Mouse (Mus musculus): ENCODE measurements around the gene Apom. TPM values are rescaled to one million over a fixed set of nuclear protein-coding genes. Genes with fewer than 3 reads are reported as not detected.

Gene Apom
- polyA plus RNA-seq, 1 experiment from 2014 or later: 0.53 TPM

DNA sequence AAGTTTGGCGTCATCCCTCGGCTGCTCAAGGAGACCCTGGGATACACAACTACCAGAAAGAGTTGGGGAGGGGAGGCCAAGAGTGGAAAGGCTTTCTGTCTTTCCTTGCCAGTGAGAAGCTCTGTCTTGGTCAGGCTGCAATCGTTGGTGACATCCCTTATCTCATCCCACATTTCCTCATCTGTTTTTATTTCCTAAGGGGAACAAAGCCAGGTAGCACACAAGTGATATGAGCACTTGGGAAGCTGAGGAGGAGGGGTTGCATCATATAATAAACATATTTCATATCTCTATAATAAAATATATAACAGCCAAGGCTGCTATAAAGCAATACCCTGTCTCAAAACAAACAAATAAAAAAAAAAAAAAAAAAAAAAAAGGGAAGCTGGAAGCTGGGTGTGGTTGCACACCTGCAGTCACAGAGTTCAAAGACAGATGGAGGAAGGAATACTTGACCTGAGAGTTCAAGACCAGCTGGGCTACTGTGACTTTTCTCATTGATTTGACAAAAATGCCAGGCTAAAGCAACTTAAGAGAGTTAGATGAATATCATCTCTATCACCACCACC is 47.8 kb downstream of the Apom start:
- no peaks in the 10 kb centered on the region for H3K36me3 ChIP-seq
- no peak overlapping the region for H3K4me3 ChIP-seq
- 86% methylated on average over 3 of the region's 3 CpGs for WGBS
- H3K9me3 ChIP-seq (replicated peaks): no peaks in the 10 kb centered on the region
- 0 out of 2 replicates have a peak, but pooled peaks cover under 1% of the 10 kb centered on the region for H3K27me3 ChIP-seq (ENCODE audit: low read depth, poor library complexity, severe bottlenecking)
- DNase-seq (ENCODE audit: low spot score): no peak
- peaks cover 3% of the 10 kb centered on the region; the same call in 1 of the 2 replicates for H3K4me1 ChIP-seq
- no peak overlapping the region for H3K27ac ChIP-seq (replicated peaks)

DNA sequence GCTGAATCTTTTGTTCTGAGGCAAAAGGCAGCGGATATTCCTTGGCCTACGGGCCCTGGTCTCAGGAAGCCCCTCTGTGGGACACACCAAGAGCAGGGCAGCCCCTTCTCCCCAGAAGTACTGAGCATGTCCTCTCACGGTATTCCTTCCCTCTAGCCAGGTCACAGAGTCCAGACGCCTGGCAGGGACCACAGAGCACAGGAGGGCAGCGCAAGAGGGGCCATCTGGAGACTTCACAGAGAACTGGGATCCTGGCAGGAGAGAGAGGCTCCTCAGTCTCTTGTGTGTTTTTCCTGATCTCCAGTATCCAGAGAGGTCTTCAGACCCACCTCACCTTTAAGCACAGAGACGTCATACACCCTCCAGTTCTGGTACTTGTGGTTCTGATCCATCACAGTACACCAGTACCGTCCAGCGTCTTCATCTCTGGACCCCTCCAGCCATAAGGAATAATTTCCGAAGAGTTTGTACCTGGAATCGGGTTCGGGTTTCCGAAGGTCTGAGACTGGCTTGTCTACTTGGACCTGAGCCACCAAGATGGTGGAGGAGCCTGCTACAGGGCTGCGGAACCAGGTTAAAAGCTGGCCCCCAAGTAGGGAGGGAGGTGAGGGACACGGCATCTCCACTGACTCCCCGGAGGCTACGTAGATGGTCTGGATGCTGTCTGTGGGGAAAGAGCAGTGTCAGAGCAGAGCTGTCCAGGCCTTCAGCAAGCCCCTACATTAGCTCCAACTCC is 48.8 kb downstream of the Apom start:
- H3K36me3 ChIP-seq: no peaks in the 10 kb centered on the region
- peaks cover 6% of the 10 kb centered on the region for H3K4me1 ChIP-seq
- peaks cover 11% of the 10 kb centered on the region; the same call in 1 of the 2 replicates for H3K27me3 ChIP-seq (ENCODE audit: low read depth, poor library complexity, severe bottlenecking)
- no peak overlapping the region for H3K4me3 ChIP-seq
- H3K27ac ChIP-seq (replicated peaks): no peak overlapping the region
- 90% methylated on average over 16 of the region's 16 CpGs for WGBS
- DNase-seq (ENCODE audit: low spot score): no peak
- no peaks in the 10 kb centered on the region for H3K9me3 ChIP-seq (replicated peaks)

DNA sequence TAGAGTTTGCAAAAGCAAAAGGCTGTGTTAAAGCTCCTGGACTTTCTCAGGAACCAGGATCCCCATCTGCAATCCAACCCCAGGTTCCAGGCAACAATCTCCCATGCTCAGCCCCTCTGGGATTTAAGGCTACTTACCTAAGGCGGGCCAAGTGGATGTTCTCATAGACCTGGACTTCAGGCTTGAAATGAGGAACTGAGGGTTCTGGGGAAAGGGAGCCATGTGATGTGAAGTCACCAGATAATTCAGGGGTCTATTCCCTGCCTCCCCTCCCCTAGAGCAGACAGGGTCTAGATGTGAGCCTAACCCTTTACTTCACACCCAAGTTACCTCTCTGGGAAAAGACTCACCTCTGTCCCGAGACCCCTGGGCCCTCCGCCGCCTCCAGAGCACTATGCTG is 51.1 kb downstream of the Apom start:
- H3K9me3 ChIP-seq (replicated peaks): no peaks in the 10 kb centered on the region
- 79% methylated on average over 4 of the region's 4 CpGs for WGBS

DNA sequence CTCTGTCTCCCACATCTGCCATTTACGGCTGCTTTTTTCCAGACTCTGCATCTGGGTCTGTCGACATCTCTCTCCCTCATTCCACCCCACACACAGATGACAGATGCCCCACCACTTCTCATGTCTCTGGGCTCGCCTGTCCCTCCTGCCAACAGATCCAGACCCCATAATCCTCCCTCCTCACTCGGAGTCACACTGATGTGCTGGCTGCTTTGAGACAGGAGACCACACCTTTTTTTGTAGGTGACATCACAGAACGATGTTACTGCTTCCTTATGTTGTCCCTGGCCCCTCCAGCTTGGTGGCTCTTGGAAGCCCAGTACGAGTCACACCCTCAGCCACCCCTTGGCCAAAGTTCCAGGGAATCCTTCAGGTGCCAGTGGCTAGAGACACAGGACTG is 51.6 kb downstream of the Apom start:
- no peak overlapping the region for H3K27ac ChIP-seq (replicated peaks)
- H3K36me3 ChIP-seq: no peaks in the 10 kb centered on the region
- H3K9me3 ChIP-seq (replicated peaks): no peaks in the 10 kb centered on the region
- H3K4me3 ChIP-seq: no peak overlapping the region
- WGBS: 75% methylated on average over 6 of the region's 6 CpGs
- H3K27me3 ChIP-seq (ENCODE audit: low read depth, poor library complexity, severe bottlenecking): peaks cover 23% of the 10 kb centered on the region
- peaks cover 28% of the 10 kb centered on the region for H3K4me1 ChIP-seq
- DNase-seq (ENCODE audit: low spot score): no peak

More for the DNA sequence above, 51.1 kb downstream of the Apom start:
- no peak overlapping the region for H3K4me3 ChIP-seq
- peaks cover 23% of the 10 kb centered on the region for H3K27me3 ChIP-seq (ENCODE audit: low read depth, poor library complexity, severe bottlenecking)
- no peak for DNase-seq (ENCODE audit: low spot score)
- no peaks in the 10 kb centered on the region for H3K36me3 ChIP-seq
- H3K4me1 ChIP-seq: peaks cover 28% of the 10 kb centered on the region
- no peak overlapping the region for H3K27ac ChIP-seq (replicated peaks)

DNA sequence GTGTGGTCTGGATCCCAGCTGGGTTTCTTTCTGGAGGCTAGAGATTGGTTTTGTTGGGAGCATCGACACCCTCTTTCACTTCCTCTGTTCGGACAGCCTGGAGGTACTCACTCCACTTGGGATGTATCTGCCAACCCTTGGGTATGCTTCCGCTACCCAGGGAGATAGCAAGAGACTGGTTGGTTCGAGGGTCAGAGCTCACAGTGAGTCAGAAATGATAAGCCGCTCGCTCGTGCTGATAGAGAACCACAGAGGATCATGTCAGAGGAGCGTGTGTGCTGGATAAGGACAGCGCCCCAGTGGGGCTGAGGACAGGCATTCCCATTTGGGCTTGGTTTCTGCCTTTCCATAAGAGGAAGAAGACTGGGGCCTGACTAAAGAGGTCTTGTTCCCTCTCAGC is 52.1 kb downstream of the Apom start:
- Histone ChIP-seq H3K27ac (replicated peaks) (no peak overlapping the region), H3K27me3 (ENCODE audit: low read depth, poor library complexity, severe bottlenecking) (peaks cover 23% of the 10 kb centered on the region), H3K4me3 (no peak overlapping the region), H3K36me3 (no peaks in the 10 kb centered on the region), H3K4me1 (peaks cover 28% of the 10 kb centered on the region), H3K9me3 (replicated peaks) (no peaks in the 10 kb centered on the region)
- no peak for DNase-seq (ENCODE audit: low spot score)
- WGBS: 69% methylated on average over 9 of the region's 9 CpGs

Other genes starting within 250 kb of the Apom start
- gene C2, start 233.8 kb downstream of the Apom start, polyA plus RNA-seq (2016; fragmentation: Nextera tagmentation; extraction: Ambion mirVana): 1.3 TPM in 2 replicates
- gene Ehmt2, start 233.6 kb downstream of the Apom start, polyA plus RNA-seq (2016; fragmentation: Nextera tagmentation; extraction: Ambion mirVana): 88.0 and 91.9 TPM in 2 replicates
- gene Slc44a4, start 217.6 kb downstream of the Apom start, polyA plus RNA-seq (2016; fragmentation: Nextera tagmentation; extraction: Ambion mirVana): not detected in 2 replicates
- 16.1 and 19.2 TPM in 2 replicates for gene Neu1, start 200.8 kb downstream of the Apom start, polyA plus RNA-seq (2016; fragmentation: Nextera tagmentation; extraction: Ambion mirVana)
- gene Hspa1b, start 172.8 kb downstream of the Apom start, polyA plus RNA-seq (2016; fragmentation: Nextera tagmentation; extraction: Ambion mirVana): 0.19 TPM in 1 of 2 replicates, not detected in the other
- gene Gm20481, start 162.1 kb downstream of the Apom start, polyA plus RNA-seq (2016; fragmentation: Nextera tagmentation; extraction: Ambion mirVana): 0.27 TPM in 1 of 2 replicates, not detected in the other
- gene Hspa1a, start 159.9 kb downstream of the Apom start, polyA plus RNA-seq (2016; fragmentation: Nextera tagmentation; extraction: Ambion mirVana): 1.3 and 1.6 TPM in 2 replicates
- 0.71 and 0.81 TPM in 2 replicates for gene Hspa1l, start 159.3 kb downstream of the Apom start, polyA plus RNA-seq (2016; fragmentation: Nextera tagmentation; extraction: Ambion mirVana)
- gene Lsm2, start 150.2 kb downstream of the Apom start, polyA plus RNA-seq (2016; fragmentation: Nextera tagmentation; extraction: Ambion mirVana): 307 and 337 TPM in 2 replicates
- 177 and 210 TPM in 2 replicates for gene Vars, start 131.1 kb downstream of the Apom start, polyA plus RNA-seq (2016; fragmentation: Nextera tagmentation; extraction: Ambion mirVana)
- gene Vwa7, start 115.5 kb downstream of the Apom start, polyA plus RNA-seq (2016; fragmentation: Nextera tagmentation; extraction: Ambion mirVana): 0.19 and 0.28 TPM in 2 replicates
- gene Sapcd1, start 104.0 kb downstream of the Apom start, polyA plus RNA-seq (2016; fragmentation: Nextera tagmentation; extraction: Ambion mirVana): 7.1 and 7.7 TPM in 2 replicates
- 5.4 and 6.3 TPM in 2 replicates for gene Msh5, start 85.3 kb downstream of the Apom start, polyA plus RNA-seq (2016; fragmentation: Nextera tagmentation; extraction: Ambion mirVana)
- gene Clic1, start 82.1 kb downstream of the Apom start, polyA plus RNA-seq (2016; fragmentation: Nextera tagmentation; extraction: Ambion mirVana): 216 and 217 TPM in 2 replicates
- gene Ddah2, start 73.0 kb downstream of the Apom start, polyA plus RNA-seq (2016; fragmentation: Nextera tagmentation; extraction: Ambion mirVana): 527 and 597 TPM in 2 replicates
- gene Ly6g6c, start 66.7 kb downstream of the Apom start, polyA plus RNA-seq (2016; fragmentation: Nextera tagmentation; extraction: Ambion mirVana): 0.17 TPM in 2 replicates
- gene Mpig6b, start 65.9 kb downstream of the Apom start, polyA plus RNA-seq (2016; fragmentation: Nextera tagmentation; extraction: Ambion mirVana): 1.3 TPM in 2 replicates
- gene Ly6g6e, start 55.1 kb downstream of the Apom start, polyA plus RNA-seq (2016; fragmentation: Nextera tagmentation; extraction: Ambion mirVana): 0.32 and 0.59 TPM in 2 replicates
- gene Ly6g6d, start 54.0 kb downstream of the Apom start, polyA plus RNA-seq (2016; fragmentation: Nextera tagmentation; extraction: Ambion mirVana): 2.0 and 3.5 TPM in 2 replicates
- 0.70 and 0.86 TPM in 2 replicates for gene Ly6g6f, start 46.4 kb downstream of the Apom start, polyA plus RNA-seq (2016; fragmentation: Nextera tagmentation; extraction: Ambion mirVana)
- gene Abhd16a, start 42.8 kb downstream of the Apom start, polyA plus RNA-seq (2016; fragmentation: Nextera tagmentation; extraction: Ambion mirVana): 56.7 and 68.5 TPM in 2 replicates
- gene Ly6g5c, start 23.8 kb downstream of the Apom start, polyA plus RNA-seq (2016; fragmentation: Nextera tagmentation; extraction: Ambion mirVana): not detected in 2 replicates
- gene Ly6g5b, start 16.6 kb downstream of the Apom start, polyA plus RNA-seq (2016; fragmentation: Nextera tagmentation; extraction: Ambion mirVana): 0.99 and 1.1 TPM in 2 replicates
- gene Gpank1, start 10.6 kb downstream of the Apom start, polyA plus RNA-seq (2016; fragmentation: Nextera tagmentation; extraction: Ambion mirVana): 33.4 and 34.5 TPM in 2 replicates
- 299 and 306 TPM in 2 replicates for gene Csnk2b, start 10.0 kb downstream of the Apom start, polyA plus RNA-seq (2016; fragmentation: Nextera tagmentation; extraction: Ambion mirVana)
- gene D17H6S53E, start 5.7 kb downstream of the Apom start, polyA plus RNA-seq (2016; fragmentation: Nextera tagmentation; extraction: Ambion mirVana): 9.5 and 9.6 TPM in 2 replicates
- gene Bag6, start 3.1 kb upstream of the Apom start, polyA plus RNA-seq (2016; fragmentation: Nextera tagmentation; extraction: Ambion mirVana): 56.6 and 67.4 TPM in 2 replicates
- 173 and 198 TPM in 2 replicates for gene Prrc2a, start 32.8 kb upstream of the Apom start, polyA plus RNA-seq (2016; fragmentation: Nextera tagmentation; extraction: Ambion mirVana)
- gene Aif1, start 44.0 kb upstream of the Apom start, polyA plus RNA-seq (2016; fragmentation: Nextera tagmentation; extraction: Ambion mirVana): 4.0 and 5.8 TPM in 2 replicates
- gene Lst1, start 56.4 kb upstream of the Apom start, polyA plus RNA-seq (2016; fragmentation: Nextera tagmentation; extraction: Ambion mirVana): 5.0 and 8.3 TPM in 2 replicates
- 0.10 TPM in 1 of 2 replicates, not detected in the other for gene Ltb, start 62.4 kb upstream of the Apom start, polyA plus RNA-seq (2016; fragmentation: Nextera tagmentation; extraction: Ambion mirVana)
- 0.07 TPM in 1 of 2 replicates, not detected in the other for gene Tnf, start 70.0 kb upstream of the Apom start, polyA plus RNA-seq (2016; fragmentation: Nextera tagmentation; extraction: Ambion mirVana)
- not detected in 2 replicates for gene Lta, start 73.3 kb upstream of the Apom start, polyA plus RNA-seq (2016; fragmentation: Nextera tagmentation; extraction: Ambion mirVana)
- 0.25 and 0.37 TPM in 2 replicates for gene Gm16181, start 88.8 kb upstream of the Apom start, polyA plus RNA-seq (2016; fragmentation: Nextera tagmentation; extraction: Ambion mirVana)
- gene Atp6v1g2, start 101.6 kb upstream of the Apom start, polyA plus RNA-seq (2016; fragmentation: Nextera tagmentation; extraction: Ambion mirVana): 9.7 and 11.8 TPM in 2 replicates
- gene Nfkbil1, start 103.7 kb upstream of the Apom start, polyA plus RNA-seq (2016; fragmentation: Nextera tagmentation; extraction: Ambion mirVana): 9.9 and 11.7 TPM in 2 replicates
- 682 and 724 TPM in 2 replicates for gene Ddx39b, start 109.7 kb upstream of the Apom start, polyA plus RNA-seq (2016; fragmentation: Nextera tagmentation; extraction: Ambion mirVana)
- 55.3 and 61.1 TPM in 2 replicates for gene H2-D1, start 130.7 kb upstream of the Apom start, polyA plus RNA-seq (2016; fragmentation: Nextera tagmentation; extraction: Ambion mirVana)
- not detected in 2 replicates for gene H2-Q1, start 188.4 kb upstream of the Apom start, polyA plus RNA-seq (2016; fragmentation: Nextera tagmentation; extraction: Ambion mirVana)
- 0.25 and 0.38 TPM in 2 replicates for gene H2-Q2, start 210.2 kb upstream of the Apom start, polyA plus RNA-seq (2016; fragmentation: Nextera tagmentation; extraction: Ambion mirVana)
- gene H2-Q4, start 247.6 kb upstream of the Apom start, polyA plus RNA-seq (2016; fragmentation: Nextera tagmentation; extraction: Ambion mirVana): 2.9 and 3.1 TPM in 2 replicates